Mouse (Mus musculus) limb, embryonic 13.5 days (tissue): ENCODE results near the gene Fam13c. TPM values are rescaled to one million over a fixed set of nuclear protein-coding genes. Genes with fewer than 3 reads are reported as not detected.
"Not testable (repeated sequence)": the region's sequence is repeated elsewhere in the genome, so short reads cannot be mapped to it uniquely, and the experiment has no call there.

Source experiments
- ATAC-seq: fragments of 200-750 bp; cut with Nextera tagmentation; 2 replicates; pipeline ENCODE4 v1.8.0; 2017; ENCODE audit warnings: low read depth, moderate number of reproducible peaks, moderate TSS enrichment; ENCODE audit not compliant: low FRiP score
- H3K27ac ChIP-seq: fragments of 300-500 bp; sonication (generic); 2 replicates; pipeline ENCODE4 v1.5.1; 2015; ENCODE audit warnings: inconsistent platforms, mild to moderate bottlenecking, moderate library complexity
- H3K27me3 ChIP-seq: fragments of 300-500 bp; sonication (generic); 2 replicates; pipeline ENCODE4 v1.6.1; 2015; ENCODE audit warnings: mild to moderate bottlenecking, inconsistent platforms
- H3K36me3 ChIP-seq: fragments of 300-500 bp; sonication (generic); 2 replicates; pipeline ENCODE4 v1.6.1; 2015; ENCODE audit warnings: inconsistent platforms, mild to moderate bottlenecking, moderate library complexity
- H3K4me1 ChIP-seq: fragments of 300-500 bp; sonication (generic); 2 replicates; pipeline ENCODE4 v1.6.1; 2015; ENCODE audit warnings: inconsistent platforms
- H3K4me2 ChIP-seq: fragments of 300-500 bp; sonication (generic); replicated peaks from 2 replicates; pipeline ENCODE4 v1.6.1; 2015; ENCODE audit warnings: inconsistent platforms, mild to moderate bottlenecking, moderate library complexity
- H3K4me3 ChIP-seq: fragments of 300-500 bp; sonication (generic); 2 replicates; pipeline ENCODE4 v1.5.1; 2015; ENCODE audit warnings: moderate library complexity, mild to moderate bottlenecking, inconsistent platforms
- H3K9ac ChIP-seq: fragments of 300-500 bp; sonication (generic); 2 replicates; pipeline ENCODE4 v1.6.1; 2015; ENCODE audit warnings: mild to moderate bottlenecking, inconsistent platforms
- H3K9me3 ChIP-seq: fragments of 300-500 bp; sonication (generic); 2 replicates; pipeline ENCODE4 v1.6.1; 2016; ENCODE audit warnings: inconsistent platforms
- WGBS: fragments of 180-500 bp; shearing (Covaris S2); methylation state at CpG from one replicate; pipeline ENCODE4 v1.1.7; 2015; 5-methylcytosine and 5-hydroxymethylcytosine counted together
- polyA plus RNA-seq: library from polyadenylated mRNA; unstranded; fragments of >200 nt; fragmentation: Nextera tagmentation; extraction: Ambion mirVana; gene quantifications from 2 replicates; pipeline ENCODE4 v1.2.1, GENCODE M21; 2015

Gene Fam13c
- polyA plus RNA-seq, 1 experiment from 2014 or later: 13.0 TPM

DNA sequence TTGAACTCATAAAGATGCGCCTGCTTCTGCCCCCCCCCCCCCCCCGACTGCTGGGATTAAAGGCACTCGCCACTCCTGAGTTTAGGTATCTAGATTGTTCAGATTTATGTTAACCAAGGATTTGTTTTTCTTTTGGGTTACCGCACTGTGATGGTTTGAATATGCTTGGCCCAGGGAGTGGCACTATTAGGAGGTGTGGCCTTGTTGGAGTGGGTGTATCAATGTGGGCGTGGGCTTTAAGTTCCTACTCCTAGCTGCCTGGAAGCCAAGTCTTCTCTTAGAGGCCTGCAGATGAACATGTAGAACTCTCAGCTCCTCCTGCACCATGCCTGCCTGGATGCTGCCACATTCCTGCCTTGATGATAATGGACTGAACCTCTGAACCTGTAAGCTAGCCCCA lies 6.5 kb upstream of the Fam13c start:
- not testable (repeated sequence) for H3K9ac ChIP-seq, H3K9me3 ChIP-seq, H3K27me3 ChIP-seq, H3K36me3 ChIP-seq, ATAC-seq, H3K4me1 ChIP-seq, H3K4me2 ChIP-seq, H3K4me3 ChIP-seq, H3K27ac ChIP-seq
- 91% methylated on average over 4 of the region's 5 CpGs for WGBS

DNA sequence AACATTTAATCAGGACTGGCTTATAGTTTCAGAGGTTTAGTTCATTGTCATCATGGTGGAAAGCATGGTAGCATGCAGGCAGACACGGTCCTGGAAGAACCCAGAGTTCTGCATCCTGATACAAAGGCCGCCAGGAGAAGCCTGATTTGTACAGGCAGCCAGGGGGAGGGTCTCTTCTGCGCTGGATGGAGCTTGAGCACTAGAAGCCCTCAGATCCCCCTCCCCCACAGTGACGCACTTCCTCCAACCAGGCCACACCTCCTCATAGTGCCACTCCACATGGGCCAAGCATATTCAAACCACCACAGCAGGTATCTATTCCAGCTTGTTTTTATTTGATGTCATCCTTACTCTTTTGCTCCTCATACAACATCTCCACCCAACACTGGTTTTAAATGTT lies 3.6 kb upstream of the Fam13c start:
- H3K27me3 ChIP-seq: 0 out of 2 replicates have a peak, but pooled peaks cover 2% of the 10 kb centered on the region
- no peak for ATAC-seq
- H3K36me3 ChIP-seq: no peaks in the 10 kb centered on the region
- 88% methylated on average over 4 of the region's 4 CpGs for WGBS
- no peak overlapping the region for H3K27ac ChIP-seq
- no peaks in the 10 kb centered on the region for H3K9me3 ChIP-seq
- H3K4me1 ChIP-seq: peaks cover 9% of the 10 kb centered on the region; the same call in 1 of the 2 replicates
- H3K4me3 ChIP-seq: no peak overlapping the region
- no peak overlapping the region for H3K4me2 ChIP-seq
- H3K9ac ChIP-seq: no peak overlapping the region

DNA sequence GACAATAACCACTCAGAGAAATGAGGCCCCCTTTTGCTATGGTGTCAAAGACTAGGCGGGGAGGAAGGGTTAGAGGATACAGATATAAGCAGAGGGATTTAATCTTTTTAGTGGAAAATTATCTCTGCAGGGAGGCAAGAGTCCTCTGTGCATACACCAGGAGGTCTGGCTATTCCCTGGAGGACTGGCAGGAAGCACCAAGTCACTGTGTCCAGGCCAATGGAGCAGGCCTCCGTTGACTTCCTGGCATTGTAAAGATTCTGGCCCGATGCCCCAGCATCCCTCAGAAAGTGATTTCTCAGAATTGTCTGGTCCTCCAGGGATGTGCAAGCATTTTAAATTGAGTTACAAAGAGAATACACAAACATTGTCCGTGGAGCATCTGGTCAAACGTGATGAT lies 3.0 kb upstream of the Fam13c start:
- Histone ChIP-seq H3K4me3 (no peak overlapping the region), H3K9me3 (no peaks in the 10 kb centered on the region), H3K36me3 (no peaks in the 10 kb centered on the region), H3K27me3 (0 out of 2 replicates have a peak, but pooled peaks cover 2% of the 10 kb centered on the region), H3K4me1 (peaks cover 11% of the 10 kb centered on the region; the same call in 1 of the 2 replicates), H3K27ac (no peak overlapping the region), H3K4me2 (no peak overlapping the region), H3K9ac (no peak overlapping the region)
- no peak for ATAC-seq
- WGBS: 87% methylated on average over 5 of the region's 5 CpGs

DNA sequence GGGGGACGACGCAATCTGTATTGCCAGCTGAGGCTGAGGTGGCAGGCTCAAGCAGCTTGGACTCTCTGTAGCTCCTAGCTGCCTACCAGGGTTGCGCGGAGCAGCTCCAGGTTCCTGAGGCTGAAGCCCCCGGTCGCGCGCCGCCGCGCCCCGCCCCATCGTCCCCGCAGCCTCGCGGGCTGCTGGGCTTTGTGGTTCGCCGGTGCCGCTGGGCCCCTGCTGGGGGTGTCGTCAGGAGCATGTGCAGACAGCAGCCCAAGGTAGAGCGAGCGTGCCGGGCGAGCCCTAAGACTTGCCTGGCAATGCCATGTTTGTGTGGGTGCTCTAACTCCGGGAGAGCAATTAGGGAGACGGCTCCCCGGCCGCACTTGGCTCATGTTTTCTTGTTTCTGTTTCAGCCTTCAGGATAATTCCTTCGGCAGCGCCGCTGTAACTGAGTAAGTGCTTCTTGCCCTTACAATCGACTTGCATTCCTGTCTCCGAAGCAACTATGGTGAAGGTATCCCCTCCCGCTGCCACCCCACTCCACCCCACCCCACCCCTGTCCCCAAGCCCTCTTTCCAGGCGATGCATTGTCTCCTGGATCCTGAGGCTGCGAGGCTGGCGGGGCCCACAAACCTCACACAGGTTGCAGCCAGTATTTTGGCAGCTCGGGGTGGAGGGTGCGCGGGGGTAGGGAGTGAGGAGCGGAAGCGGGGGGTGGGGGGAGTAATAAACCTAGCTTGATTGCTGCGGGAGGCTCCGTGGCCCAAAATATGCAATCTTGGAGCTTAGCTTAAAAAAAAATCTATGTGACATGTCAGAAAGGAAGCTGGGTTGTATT lies 569 bp downstream of the Fam13c start:
- Histone ChIP-seq H3K4me3 (peak overlapping the region; percentile 64), H3K4me1 (peaks cover 15% of the 10 kb centered on the region; the same call in 1 of the 2 replicates), H3K27ac (peak overlapping the region; percentile 73), H3K27me3 (0 out of 2 replicates have a peak, but pooled peaks cover 2% of the 10 kb centered on the region), H3K9me3 (no peaks in the 10 kb centered on the region), H3K36me3 (no peaks in the 10 kb centered on the region), H3K4me2 (peak overlapping the region; percentile 85), H3K9ac (peak overlapping the region; percentile 78)
- WGBS: under 1% methylated on average over 44 of the region's 44 CpGs
- ATAC-seq: peak; percentile 84

DNA sequence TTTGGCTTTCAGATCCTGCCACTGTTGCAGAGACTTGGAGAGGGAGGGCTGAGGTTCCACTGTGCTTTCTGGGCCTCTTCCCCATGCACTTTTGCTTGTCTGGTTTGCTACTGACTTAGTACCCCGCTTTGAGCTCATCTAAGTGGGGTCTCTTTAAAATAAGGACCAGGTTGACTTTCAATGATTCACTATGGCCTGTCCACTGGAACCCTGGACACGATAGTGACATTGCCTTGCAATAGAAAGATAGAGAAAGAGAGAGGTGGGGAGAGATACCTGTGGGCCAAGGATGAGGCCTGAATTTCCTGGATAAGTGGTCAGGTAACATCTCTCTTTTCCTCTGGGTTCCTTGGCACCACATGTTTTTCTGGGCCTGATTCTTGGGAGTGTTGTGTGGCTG lies 1.9 kb downstream of the Fam13c start:
- no peak overlapping the region for H3K27ac ChIP-seq
- 0 out of 2 replicates have a peak, but pooled peaks cover 2% of the 10 kb centered on the region for H3K27me3 ChIP-seq
- WGBS: 91% methylated on average over 2 of the region's 2 CpGs
- no peaks in the 10 kb centered on the region for H3K36me3 ChIP-seq
- H3K4me1 ChIP-seq: peaks cover 15% of the 10 kb centered on the region; the same call in 1 of the 2 replicates
- ATAC-seq: no peak
- no peak overlapping the region for H3K9ac ChIP-seq
- H3K4me3 ChIP-seq: peak overlapping the region; percentile 64
- H3K9me3 ChIP-seq: no peaks in the 10 kb centered on the region
- peak overlapping the region; percentile 85 for H3K4me2 ChIP-seq

DNA sequence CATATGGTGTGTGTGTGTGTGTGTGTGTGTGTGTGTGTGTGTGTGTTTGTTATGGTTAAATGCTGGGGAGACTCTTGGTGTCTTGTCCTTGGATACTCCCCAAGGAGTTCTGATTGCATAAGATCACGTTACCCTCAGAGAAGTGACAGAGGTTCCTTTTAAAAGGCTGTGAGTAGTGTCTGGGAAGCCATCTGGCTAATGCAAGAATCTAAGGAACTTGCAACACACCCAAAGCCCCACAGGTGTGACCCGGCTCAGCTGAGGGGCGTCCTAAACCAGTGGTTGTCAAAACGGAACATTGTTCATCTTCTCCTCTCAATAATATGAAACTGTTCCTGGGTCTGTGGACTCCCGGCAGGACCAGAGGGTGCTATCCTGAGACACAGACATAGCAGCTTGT lies 2.3 kb downstream of the Fam13c start:
- H3K4me2 ChIP-seq: no peak overlapping the region
- no peaks in the 10 kb centered on the region for H3K9me3 ChIP-seq
- peaks cover 15% of the 10 kb centered on the region; the same call in 1 of the 2 replicates for H3K4me1 ChIP-seq
- H3K27ac ChIP-seq: no peak overlapping the region
- H3K9ac ChIP-seq: no peak overlapping the region
- H3K36me3 ChIP-seq: no peaks in the 10 kb centered on the region
- WGBS: 71% methylated on average over 5 of the region's 5 CpGs
- no peak overlapping the region for H3K4me3 ChIP-seq
- no peak for ATAC-seq
- H3K27me3 ChIP-seq: 0 out of 2 replicates have a peak, but pooled peaks cover 2% of the 10 kb centered on the region

DNA sequence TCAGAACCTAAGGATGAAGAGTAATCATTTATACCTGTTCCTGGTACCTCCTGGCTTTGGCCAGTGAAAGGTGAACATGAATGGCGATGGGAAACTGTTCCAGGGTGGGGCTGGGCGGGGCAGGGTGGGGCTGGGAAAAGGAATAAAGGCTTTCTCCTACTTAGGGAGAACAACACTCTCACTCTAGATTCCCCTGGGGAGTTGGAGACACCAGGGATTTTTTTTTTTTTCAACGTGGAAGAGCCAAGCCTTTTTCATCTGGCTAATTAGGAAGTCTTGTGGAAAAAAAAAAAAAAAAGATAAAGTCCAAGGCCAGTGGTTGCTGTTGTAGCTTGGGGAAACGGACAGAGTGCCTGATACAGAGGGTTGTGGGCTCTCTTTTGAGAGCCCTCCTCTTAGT lies 7.5 kb downstream of the Fam13c start:
- H3K27ac ChIP-seq: no peak overlapping the region
- H3K4me3 ChIP-seq: no peak overlapping the region
- no peaks in the 10 kb centered on the region for H3K9me3 ChIP-seq
- no peak overlapping the region for H3K4me2 ChIP-seq
- no peak for ATAC-seq
- no peaks in the 10 kb centered on the region for H3K27me3 ChIP-seq
- H3K9ac ChIP-seq: no peak overlapping the region
- H3K36me3 ChIP-seq: peaks cover 17% of the 10 kb centered on the region
- peaks cover under 1% of the 10 kb centered on the region; the same call in 1 of the 2 replicates for H3K4me1 ChIP-seq
- WGBS: 68% methylated on average over 4 of the region's 4 CpGs

DNA sequence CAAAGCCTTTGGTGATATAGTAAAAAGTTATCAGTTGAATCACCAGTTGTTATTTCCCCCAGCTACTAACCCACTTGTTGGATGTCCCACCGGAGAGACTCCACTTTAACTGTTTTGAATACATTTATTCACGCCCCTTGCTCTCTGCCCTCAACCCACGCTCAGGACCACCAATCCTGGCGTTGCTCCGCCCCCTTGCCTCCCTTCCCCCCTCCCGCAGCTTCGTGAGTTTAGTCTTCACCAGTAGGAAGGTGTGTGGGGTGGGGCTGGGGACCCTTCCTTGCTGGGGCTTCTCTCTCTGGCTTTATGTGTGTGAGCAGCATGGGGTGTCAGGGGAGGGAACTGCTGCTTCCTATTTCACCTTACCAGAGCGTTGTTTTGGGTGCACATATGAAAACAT lies 8.9 kb downstream of the Fam13c start:
- no peak for ATAC-seq
- Histone ChIP-seq H3K36me3 (peaks cover 17% of the 10 kb centered on the region), H3K9me3 (no peaks in the 10 kb centered on the region), H3K27ac (no peak overlapping the region), H3K4me3 (no peak overlapping the region), H3K27me3 (no peaks in the 10 kb centered on the region), H3K9ac (no peak overlapping the region), H3K4me2 (peak overlapping the region; percentile 21; the same call in 1 of the 2 replicates), H3K4me1 (no peaks in the 10 kb centered on the region)
- 34% methylated on average over 8 of the region's 8 CpGs for WGBS

DNA sequence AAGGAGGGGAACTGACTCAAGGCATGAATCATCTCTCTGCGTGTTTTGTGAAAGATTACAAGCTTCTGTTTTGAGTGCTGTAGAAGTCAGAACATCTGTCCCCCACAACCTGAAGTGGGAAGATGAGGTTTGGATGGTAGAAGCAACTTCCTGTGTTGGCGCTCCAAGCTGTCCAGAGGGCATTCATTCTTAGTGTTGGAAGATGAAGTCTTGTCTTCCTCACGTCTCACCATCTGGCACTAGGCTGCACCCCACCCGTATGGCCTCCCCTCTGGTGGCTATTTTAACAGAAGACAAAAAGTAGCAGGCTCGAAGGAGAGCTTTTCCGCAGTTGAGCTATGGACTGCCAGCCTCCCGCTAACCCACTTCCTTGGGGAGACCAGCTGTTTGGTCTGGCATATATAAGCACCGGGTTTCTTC lies 15.6 kb downstream of the Fam13c start:
- Histone ChIP-seq H3K9ac (no peak overlapping the region), H3K4me1 (0 out of 2 replicates have a peak, but pooled peaks cover 5% of the 10 kb centered on the region), H3K27ac (no peak overlapping the region), H3K4me2 (no peak overlapping the region), H3K4me3 (no peak overlapping the region), H3K36me3 (peaks cover 30% of the 10 kb centered on the region), H3K27me3 (no peaks in the 10 kb centered on the region), H3K9me3 (no peaks in the 10 kb centered on the region)
- ATAC-seq: no peak
- 93% methylated on average over 8 of the region's 8 CpGs for WGBS

DNA sequence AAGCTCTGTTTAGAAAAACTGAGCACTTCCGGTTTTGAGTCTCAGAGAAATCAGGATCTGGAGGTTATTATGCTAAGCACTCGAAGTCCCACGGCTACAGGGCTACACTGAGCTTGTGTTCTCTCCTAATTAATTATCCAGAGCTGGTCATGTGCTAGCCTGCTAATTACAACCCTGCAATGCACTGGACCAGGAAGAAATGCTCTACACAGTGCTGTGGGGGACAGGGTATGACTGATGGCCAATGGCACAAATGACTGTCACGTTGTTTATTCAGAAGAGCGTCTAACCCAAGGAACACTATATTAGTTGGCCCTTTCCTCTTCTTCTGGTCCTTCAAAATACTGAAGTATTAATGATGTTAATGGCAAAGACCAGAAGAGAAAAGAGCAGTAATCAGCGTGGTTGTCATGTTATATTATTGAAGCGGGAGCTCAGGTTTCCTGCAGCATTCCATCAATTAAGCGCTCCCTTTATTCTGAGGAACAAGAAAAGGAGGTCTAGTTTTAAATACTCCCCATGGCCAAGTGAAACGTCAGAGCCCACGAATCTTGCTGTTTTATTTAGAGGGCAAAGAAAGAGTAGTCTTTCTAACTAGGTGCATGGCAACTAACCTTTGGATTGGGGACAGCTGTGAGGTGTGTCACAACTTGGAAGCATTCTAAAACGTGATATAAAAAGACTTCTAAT lies 18.4 kb downstream of the Fam13c start:
- Histone ChIP-seq H3K4me3 (no peak overlapping the region), H3K4me2 (no peak overlapping the region), H3K9ac (no peak overlapping the region), H3K4me1 (0 out of 2 replicates have a peak, but pooled peaks cover 5% of the 10 kb centered on the region), H3K27me3 (no peaks in the 10 kb centered on the region), H3K9me3 (no peaks in the 10 kb centered on the region), H3K36me3 (peaks cover 26% of the 10 kb centered on the region), H3K27ac (no peak overlapping the region)
- no peak for ATAC-seq
- 51% methylated on average over 11 of the region's 11 CpGs for WGBS

DNA sequence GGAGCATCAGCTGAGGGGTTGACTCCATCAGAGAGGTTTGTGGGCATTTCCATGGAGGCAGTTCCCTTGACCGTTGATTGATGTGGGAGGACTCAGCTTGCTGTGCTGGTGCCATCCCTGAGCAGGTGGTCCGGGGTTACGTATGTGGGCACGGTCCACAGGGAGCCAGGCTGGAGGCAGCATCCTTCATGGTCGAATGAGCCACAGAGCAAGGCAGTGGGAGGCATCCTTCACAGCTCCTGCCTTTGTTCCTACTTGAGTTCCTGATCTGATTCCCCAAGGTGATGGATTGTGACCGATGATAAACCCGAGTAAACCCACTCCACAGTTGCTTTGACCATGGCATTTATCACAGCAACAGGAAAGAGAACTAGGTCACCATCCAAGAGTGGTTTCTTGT lies 25.4 kb downstream of the Fam13c start:
- Histone ChIP-seq H3K4me3 (no peak overlapping the region), H3K9ac (no peak overlapping the region), H3K36me3 (peaks cover 3% of the 10 kb centered on the region; the same call in 1 of the 2 replicates), H3K4me1 (no peaks in the 10 kb centered on the region), H3K27ac (no peak overlapping the region), H3K27me3 (no peaks in the 10 kb centered on the region), H3K9me3 (no peaks in the 10 kb centered on the region), H3K4me2 (no peak overlapping the region)
- WGBS: 92% methylated on average over 7 of the region's 7 CpGs
- no peak for ATAC-seq

DNA sequence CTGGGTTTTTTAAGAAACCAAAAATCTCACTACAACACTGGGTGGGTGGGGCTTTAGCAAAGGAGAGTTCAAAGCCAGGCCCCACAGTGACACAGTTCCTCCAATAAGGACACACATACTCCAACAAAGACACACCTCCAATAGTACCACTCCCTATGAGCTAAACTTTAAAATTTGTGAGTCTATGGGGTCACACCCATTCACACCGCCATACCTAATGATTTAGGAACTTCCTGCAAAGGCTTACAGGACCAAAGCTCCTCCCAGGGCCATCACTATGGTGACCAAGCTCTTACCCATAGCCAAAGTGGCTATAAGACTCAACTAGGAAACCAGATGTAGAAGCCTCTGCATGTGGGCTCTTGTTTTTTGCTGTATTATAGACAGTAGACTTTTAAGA lies 30.6 kb downstream of the Fam13c start:
- Histone ChIP-seq H3K27ac (no peak overlapping the region), H3K4me3 (no peak overlapping the region), H3K4me2 (no peak overlapping the region), H3K4me1 (no peaks in the 10 kb centered on the region), H3K9ac (no peak overlapping the region), H3K27me3 (no peaks in the 10 kb centered on the region), H3K36me3 (peaks cover 18% of the 10 kb centered on the region), H3K9me3 (no peaks in the 10 kb centered on the region)
- no peak for ATAC-seq
- whole genome bisulfite sequencing: 70% methylated on average over 1 of the region's 1 CpGs
